Mouse (Mus musculus): ENCODE results near the gene Aym1. TPM values are rescaled to one million over a fixed set of nuclear protein-coding genes. Genes with fewer than 3 reads are reported as not detected.

Gene Aym1
- not detected in 2 replicates for polyA plus RNA-seq (2012)

DNA sequence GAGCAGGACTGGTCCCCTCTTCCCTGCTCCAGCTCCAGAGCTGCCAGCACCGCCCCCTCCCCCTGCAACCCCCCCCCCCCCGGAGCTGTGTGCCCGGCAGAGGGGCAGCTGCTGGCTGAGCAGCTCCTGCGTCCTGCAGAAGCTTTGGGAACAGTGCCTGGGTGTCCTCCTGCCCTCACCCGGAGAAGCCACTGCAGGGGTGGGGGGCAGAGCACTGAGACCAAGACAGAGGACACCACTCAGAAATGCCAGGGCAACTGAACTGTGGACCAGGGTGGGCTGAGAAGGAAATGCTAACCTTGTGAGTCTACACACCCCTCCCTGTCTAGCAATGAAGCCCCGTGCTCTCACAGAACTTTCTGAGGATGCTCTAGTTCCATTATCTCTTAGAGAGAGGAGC is at the start of gene Aym1:
Gene Aym1, plus strand, starts transcription at position 109 of the 400 bp plus-strand sequence.
- no peak for TF ChIP-seq GATA1 (IDR thresholded peaks at IDR 0.05; ENCODE audit: low read length)

DNA sequence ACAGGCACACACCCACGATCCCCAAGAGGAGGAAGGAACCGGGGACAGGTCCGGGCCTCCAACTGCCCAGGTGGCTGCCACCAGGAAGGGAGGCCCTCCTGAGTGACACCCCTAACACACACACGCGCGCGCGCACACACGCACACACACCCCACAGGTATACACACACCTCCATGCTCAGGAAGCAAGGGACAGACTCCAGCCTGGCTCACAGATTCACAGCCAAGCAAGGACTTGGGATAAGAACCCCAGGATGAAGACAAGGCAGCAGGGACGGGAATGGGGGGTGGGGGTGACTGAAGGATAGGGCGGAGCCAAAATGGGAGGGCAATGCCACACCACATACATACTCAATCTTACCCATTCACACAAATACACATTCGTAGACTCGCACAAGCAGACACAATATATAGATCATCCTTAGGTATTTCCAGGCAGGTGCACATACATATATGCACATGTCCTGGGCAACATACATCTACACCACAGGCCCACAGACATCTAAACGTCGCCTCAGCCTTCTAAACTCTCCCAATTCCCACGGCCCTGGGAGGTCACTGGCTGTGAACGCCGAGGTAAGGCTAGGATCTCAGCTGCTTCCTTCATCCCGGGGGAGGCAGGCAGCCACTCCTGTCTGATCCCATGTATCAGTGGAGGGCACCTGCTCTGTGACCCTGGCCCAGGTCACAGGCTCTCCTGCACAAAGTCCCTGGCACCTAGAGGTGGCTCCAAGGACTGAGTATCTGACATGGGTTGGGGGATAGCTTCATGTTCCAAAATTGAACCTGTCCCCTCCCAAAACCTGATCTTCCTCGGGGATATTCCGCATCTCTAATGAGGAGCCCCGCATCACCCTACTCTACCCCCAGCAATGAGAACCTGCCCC is 47.4 kb upstream of the Aym1 start:
- no peak for TF ChIP-seq GATA1 (IDR thresholded peaks at IDR 0.05; ENCODE audit: low read length)

DNA sequence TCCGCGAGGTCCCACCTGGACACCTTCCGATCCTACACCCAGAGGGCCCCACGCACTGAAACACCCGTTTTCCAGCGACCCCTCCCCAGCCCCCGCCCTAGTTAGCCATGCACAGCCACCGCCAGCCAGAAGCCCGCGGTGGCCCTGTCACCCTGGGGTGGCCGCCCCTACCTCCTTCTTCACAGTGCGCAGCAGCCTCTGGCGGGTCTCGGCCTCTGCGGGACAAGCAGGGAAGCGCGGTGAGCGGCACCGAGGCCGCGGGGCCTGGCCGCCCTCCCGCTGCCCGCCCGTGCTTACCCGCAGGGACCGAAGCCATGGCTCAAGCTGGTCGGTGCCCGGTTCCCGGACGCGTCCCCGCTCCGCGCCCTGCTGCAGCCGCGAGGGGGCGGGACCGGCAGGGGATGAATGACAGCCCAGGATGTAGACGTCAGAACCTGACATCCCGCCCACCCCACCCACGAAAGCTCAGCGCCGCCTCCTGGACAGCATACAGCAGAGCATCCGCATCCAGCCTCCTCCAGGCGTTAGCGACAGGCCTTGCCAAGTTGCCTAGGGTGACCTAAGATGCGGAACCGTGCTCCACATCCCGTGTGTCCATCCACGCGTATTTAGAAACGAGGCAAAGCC is 46.6 kb upstream of the Aym1 start, which contains the start of gene Sgsm1:
Gene Sgsm1, minus strand, starts transcription at position 410 of the 627 bp plus-strand sequence.
- TF ChIP-seq GATA1 (IDR thresholded peaks at IDR 0.05; ENCODE audit: low read length), result no peak

DNA sequence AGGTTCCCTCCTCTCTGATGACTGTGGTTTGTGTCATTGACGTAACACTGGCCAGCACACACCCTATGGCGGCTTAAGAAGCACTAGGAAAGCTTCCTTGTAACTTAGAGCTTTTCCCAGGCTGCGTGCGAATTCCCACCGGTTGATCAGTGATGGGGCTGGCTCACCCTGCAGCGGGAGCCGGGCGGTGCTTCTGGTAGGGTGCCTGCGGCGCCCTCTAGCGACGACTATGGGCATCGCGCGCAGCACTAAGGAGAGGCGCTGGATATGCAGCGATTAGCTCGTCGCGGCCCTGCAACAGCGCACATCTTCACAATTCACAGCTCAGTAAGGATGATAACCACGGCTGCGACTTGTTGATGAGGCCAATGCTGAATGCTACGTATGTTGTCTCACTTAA is 43.1 kb upstream of the Aym1 start:
- TF ChIP-seq GATA1 (IDR thresholded peaks at IDR 0.05; ENCODE audit: low read length), result no peak

DNA sequence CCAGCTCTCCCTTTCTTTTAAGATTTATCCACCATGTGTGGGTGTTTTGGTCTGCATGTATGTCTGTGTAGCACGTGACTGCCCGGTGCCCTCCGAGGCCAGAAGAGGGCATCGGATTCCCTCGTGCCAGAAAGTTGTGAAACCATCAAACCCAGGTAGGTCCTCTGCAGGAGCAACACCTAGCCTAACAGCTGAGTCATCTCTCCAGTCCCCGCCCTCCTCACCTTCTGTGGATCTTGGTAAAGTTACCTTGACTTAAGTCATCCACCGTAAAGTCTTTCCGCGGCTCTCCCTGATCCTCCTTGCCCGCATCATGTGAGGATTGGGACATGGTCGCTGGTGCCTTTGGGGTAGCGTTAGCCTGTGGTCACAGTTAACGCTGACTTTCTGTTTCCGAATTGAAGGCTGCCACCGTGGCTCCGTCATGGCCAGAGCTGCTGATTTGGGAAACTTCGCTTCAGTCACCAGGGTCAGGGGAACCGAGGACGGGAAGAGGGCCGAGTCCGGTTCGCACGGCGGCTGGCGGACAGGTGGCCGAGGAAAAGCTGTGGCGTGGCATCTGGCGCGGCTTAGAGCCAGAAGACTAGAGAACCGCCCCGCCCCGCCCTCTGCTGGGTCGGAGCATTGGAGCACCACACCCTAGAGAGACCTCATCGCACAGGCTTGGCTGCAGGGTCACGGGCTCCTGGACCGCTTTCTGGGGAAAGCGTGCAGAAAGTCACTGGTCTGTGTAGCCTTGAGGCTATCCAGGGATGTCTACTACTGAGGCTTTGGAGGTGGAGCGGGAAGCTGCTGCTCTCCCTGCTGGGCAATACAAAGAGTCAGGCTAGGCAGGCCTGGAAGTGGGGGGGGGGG is 33.1 kb upstream of the Aym1 start:
- TF ChIP-seq GATA1 (IDR thresholded peaks at IDR 0.05; ENCODE audit: low read length), result no peak

DNA sequence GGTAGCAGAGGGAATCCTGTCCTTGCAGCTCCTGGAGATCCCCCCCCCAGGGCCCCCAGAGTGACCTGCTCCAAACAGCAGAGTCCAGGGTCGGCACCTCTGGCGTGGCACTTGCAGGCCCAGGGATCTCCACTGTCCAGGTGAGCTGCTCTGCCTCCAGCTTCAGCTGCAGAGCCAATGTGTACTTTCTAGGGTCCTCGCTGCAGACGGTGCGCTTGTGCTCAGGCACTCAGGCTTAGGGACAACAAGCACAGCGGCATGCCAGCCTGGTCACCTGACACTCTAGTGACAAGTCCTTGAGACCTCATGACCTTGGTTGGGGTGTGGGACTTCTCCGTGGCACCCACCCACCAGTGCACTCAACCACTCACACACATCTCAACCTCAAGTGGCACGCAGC is 27.6 kb upstream of the Aym1 start:
- no peak for TF ChIP-seq GATA1 (IDR thresholded peaks at IDR 0.05; ENCODE audit: low read length)

DNA sequence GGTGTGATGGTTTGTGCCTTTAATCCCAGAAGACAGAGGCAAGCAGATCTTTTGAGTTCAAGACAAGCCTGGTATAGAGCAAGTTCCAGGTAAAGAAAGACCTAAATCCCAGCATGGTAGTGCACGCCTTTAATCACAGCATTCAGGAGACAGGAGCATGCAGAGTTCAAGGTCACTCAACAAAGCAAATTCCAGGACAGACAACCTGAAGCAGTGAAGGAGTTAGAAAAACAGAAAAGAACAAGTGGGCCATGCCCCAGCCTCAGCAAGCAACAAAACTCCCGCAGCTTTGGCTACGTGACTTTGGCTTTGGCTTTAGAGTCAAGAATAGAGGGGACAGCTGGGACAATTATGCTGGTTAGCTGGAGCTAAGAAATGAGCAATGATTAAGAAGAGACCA is 26.9 kb upstream of the Aym1 start:
- TF ChIP-seq GATA1 (IDR thresholded peaks at IDR 0.05; ENCODE audit: low read length), result no peak

DNA sequence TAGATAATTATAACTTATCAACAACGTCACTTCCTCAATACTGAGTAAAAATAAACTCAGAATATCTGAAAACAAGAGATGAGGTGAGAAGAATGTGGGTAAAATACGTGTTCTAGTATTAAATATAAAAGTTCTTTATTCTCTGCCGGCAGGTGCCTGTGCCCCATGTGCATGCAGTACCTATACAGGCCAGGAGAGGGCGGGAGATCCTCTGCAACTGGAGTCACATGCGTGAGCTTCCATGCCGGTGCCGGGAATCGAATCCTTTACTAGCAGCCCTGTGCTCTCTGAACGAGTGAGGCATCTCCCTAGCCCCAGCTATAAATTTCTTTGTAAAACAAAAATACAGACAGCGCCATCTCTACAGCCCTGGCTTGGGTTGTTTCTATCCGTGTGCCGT is 24.9 kb upstream of the Aym1 start:
- no peak for TF ChIP-seq GATA1 (IDR thresholded peaks at IDR 0.05; ENCODE audit: low read length)

DNA sequence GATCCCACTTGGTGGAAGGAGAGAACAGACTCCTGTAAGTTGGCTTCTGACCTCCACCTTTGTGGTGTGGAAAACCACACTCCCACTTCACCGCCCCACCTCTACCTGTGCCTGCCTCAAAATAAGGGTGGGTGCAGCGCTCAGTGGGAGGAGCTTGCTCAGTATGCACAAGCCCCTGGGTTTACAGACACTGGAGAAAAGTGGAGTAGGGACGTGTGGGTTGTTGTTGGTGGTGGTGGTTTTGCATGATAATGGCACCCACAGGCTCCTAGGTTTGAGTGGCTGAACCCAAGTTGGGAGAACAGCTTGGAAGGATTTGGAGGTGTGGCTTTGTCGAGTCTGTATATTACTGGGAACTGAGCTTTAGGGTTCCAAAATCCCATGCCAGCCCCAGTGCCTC is 24.2 kb upstream of the Aym1 start:
- TF ChIP-seq GATA1 (IDR thresholded peaks at IDR 0.05; ENCODE audit: low read length), result no peak

DNA sequence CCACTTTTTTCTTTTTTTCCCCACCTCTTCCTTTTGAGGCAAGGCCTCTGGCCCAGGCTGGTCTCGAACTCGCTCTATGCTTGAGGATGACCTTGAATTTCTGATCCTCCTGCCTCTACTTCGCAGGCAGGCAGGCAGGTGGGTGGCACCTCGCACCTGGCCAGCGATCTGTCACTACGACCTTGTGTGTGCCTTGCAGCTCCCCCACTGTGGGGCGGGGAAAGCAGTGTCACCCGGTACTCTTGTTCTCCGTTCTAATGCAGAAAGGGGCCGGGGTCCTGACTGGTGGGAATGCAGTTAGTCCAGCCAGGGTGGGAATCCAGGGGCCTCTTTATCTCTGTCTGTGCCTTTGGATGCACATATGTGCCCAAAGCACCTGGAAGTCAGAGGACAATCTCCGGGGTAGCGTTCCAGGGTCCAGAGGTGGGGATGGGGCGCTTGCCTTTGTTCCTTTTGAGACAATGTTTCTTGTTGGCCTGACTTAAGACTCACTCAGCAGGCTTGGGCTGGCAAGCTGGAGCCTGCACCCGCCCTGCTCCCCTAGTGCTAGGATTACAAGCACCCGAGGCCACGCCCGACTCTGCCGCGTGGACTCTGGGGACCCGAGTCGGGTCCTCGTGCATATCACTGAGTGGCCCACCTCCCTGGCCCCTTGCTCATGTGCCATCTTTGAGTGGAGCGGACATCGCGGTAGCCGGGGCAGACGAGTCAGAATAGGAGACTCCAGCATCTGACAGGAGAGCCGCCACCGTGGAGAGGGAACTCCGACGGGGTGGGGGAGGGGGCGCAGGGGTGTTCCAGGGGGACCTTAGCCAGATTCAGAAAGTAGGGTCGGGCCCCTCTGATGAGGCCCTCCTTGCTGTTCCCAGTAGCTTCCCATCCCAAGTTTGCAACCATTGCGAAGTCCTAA is 22.2 kb upstream of the Aym1 start:
- no peak for TF ChIP-seq GATA1 (IDR thresholded peaks at IDR 0.05; ENCODE audit: low read length)

DNA sequence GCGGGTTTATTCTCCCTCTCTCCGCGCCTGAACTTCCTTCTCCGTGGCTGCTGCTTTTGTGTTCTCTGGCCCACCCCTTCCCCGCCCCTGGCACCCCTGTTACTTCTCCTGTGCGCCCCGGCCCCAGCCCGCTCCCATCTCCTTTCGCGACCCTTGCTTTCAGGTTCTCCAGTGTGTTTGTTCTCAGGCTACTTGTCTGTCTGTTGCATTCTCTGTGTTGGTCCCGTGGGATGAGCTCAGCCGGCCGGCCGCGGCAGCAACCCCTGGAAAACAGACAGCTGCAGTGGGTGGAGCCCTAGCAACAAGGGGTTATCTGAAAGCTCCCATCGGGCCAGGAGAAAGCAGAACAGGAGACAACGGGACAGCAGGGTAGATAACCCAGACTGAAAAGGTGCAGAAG is 21.4 kb upstream of the Aym1 start:
- TF ChIP-seq GATA1 (IDR thresholded peaks at IDR 0.05; ENCODE audit: low read length), result no peak

DNA sequence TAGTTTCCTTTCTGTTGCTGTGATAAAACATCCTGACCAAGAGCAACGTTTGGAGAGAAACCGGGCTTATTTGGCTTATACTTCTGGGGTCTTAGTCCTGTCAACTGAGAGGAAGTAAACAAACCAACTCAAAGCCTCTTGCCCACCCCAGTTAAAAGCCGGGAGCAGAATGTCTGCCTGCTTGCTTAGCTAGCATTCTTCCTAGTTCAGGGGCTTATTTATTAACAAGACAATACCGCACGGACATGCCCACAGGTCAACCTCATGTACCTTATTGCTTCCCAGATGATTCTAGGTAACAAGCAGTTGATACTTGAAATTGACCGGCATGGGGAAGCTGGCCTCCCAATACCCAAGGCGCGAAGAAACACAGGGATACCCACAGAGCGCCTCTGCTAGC is 20.8 kb upstream of the Aym1 start:
- no peak for TF ChIP-seq GATA1 (IDR thresholded peaks at IDR 0.05; ENCODE audit: low read length)

DNA sequence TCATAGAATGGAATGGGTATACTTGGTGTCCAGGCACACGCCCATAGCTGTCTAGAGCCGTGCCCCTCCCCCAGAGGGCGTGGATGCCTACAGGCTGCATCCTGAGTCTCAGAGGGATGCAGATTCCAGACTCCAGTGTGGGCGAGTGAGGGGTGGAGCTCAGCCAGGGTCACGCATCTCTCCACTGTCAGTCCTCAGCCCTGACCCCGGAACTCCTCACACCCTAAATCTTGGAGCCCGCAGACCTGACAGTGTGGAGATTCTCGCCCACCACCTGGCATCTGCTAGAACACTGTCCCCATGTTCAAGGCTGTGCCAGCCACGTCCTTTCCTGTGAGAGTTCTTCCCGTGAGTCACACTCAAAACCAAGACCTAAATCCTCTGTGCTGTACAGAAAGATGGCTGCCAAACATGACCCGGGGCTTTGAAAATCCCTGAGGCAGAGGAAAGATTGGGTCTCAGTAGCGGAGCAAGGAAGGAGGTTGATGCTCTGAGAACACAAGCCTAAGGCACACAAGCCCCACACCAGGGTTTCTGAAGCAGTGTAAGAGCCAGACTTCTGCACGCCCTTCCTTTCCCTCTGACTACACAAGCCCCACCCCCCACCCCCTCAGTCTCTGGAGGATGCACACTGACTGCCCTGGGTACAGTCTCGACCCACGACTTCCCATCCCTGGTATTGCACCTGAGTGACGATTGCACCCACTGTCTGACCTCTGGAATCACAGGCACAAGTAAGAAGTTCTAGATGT is 12.3 kb upstream of the Aym1 start:
- no peak for TF ChIP-seq GATA1 (IDR thresholded peaks at IDR 0.05; ENCODE audit: low read length)

DNA sequence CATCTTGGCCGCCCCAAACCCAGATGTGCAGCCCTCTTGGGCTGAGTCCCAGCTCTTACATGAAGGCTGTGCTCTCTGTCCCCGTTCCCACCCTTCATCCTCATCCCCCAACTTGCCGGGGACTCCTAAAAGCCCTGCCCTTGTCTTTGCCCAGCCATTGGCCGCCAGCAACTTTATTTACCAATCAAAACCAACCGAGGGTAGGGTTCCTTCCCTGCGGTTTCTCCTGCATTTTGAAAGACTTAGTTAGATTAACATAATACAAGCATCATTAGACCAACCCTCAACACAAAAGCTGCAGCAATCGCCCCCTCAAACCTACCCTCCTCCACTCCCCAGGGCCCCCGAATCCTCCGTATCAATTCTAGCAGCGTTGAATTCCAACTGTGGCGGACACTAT is 11.3 kb upstream of the Aym1 start:
- no peak for TF ChIP-seq GATA1 (IDR thresholded peaks at IDR 0.05; ENCODE audit: low read length)
